Mouse (Mus musculus): ENCODE measurements around the gene Mpnd. TPM values are rescaled to one million over a fixed set of nuclear protein-coding genes. Genes with fewer than 3 reads are reported as not detected.

The Mpnd gene
- polyA plus RNA-seq, 1 experiment = 98.3 TPM

- Histone ChIP-seq H3K36me3 (ENCODE audit: control insufficient read depth, insufficient read depth, low read length) (no peaks in the 10 kb centered on the region), H3K27me3 (replicated peaks; ENCODE audit: control insufficient read depth, insufficient read depth, low read length) (no peaks in the 10 kb centered on the region), H3K27ac (ENCODE audit: insufficient read depth, low read depth, low read length) (no peak overlapping the region), H3K4me1 (ENCODE audit: control insufficient read depth, insufficient read depth, low read length) (peaks cover 9% of the 10 kb centered on the region; the same call in 1 of the 2 replicates), H3K4me3 (ENCODE audit: insufficient read depth, low read depth, low read length) (no peak overlapping the region)
- TF ChIP-seq POLR2A (IDR thresholded peaks at IDR 0.05; ENCODE audit: low read depth, low read length) (no peak), CTCF (conservative IDR thresholded peaks at IDR 0.05; ENCODE audit: insufficient read depth, insufficient read length, low read depth, low read length) (no peak)
- 72% methylated on average over 8 of the region's 8 CpGs for WGBS
- no peak for DNase-seq
Observed at GRCm38 (mm10) chr17:56038583-56039261, 33.2 kb downstream of the Mpnd start.

DNA sequence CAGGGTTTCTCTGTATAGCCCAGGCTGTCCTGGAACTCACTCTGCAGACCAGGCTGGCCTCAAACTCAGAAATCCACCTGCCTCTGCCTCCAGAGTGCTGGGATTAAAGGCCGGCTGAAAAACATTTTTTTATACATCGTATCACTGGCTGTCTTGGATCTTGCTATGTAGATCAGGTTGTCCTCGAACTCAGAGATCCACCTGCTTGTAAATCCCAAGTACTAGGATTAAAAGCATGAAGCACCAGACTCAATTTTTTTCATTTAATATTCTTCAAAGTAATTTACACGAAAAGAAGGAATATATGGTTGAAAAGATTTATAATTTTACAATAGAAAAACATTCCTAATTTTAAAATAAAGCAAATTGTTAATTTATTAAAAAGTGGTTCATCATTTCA lies 33.8 kb downstream of the Mpnd start:
- Histone ChIP-seq H3K4me3 (ENCODE audit: insufficient read depth, low read depth, low read length) (no peak overlapping the region), H3K36me3 (ENCODE audit: control insufficient read depth, insufficient read depth, low read length) (no peaks in the 10 kb centered on the region), H3K4me1 (ENCODE audit: control insufficient read depth, insufficient read depth, low read length) (peaks cover 7% of the 10 kb centered on the region; the same call in 1 of the 2 replicates), H3K27ac (ENCODE audit: insufficient read depth, low read depth, low read length) (no peak overlapping the region), H3K27me3 (replicated peaks; ENCODE audit: control insufficient read depth, insufficient read depth, low read length) (no peaks in the 10 kb centered on the region)
- TF ChIP-seq CTCF (conservative IDR thresholded peaks at IDR 0.05; ENCODE audit: insufficient read depth, insufficient read length, low read depth, low read length) (no peak), POLR2A (IDR thresholded peaks at IDR 0.05; ENCODE audit: low read depth, low read length) (no peak)
- 76% methylated on average over 4 of the region's 4 CpGs for WGBS
- DNase-seq = no peak

GRCm38 (mm10) chr17:56040030-56040856 lies 34.7 kb downstream of the Mpnd start, which contains the start of gene Chaf1a:
TSS of gene Chaf1a (plus strand) at chr17:56040439.
- Histone ChIP-seq H3K36me3 (ENCODE audit: control insufficient read depth, insufficient read depth, low read length) (no peaks in the 10 kb centered on the region), H3K27ac (ENCODE audit: insufficient read depth, low read depth, low read length) (no peak within 1 kb of the TSS), H3K27me3 (replicated peaks; ENCODE audit: control insufficient read depth, insufficient read depth, low read length) (no peaks in the 10 kb centered on the region), H3K4me1 (ENCODE audit: control insufficient read depth, insufficient read depth, low read length) (peaks cover under 1% of the 10 kb centered on the region; the same call in 1 of the 2 replicates), H3K4me3 (ENCODE audit: insufficient read depth, low read depth, low read length) (peak within 1 kb of the TSS; percentile 40)
- peak; percentile 99 for DNase-seq
- TF ChIP-seq POLR2A (IDR thresholded peaks at IDR 0.05; ENCODE audit: low read depth, low read length) (no peak), CTCF (conservative IDR thresholded peaks at IDR 0.05; ENCODE audit: insufficient read depth, insufficient read length, low read depth, low read length) (no peak)
- under 1% methylated on average over 68 of the region's 68 CpGs for WGBS

GRCm38 (mm10) chr17:56040857-56041163 lies 35.3 kb downstream of the Mpnd start:
- Histone ChIP-seq H3K27me3 (replicated peaks; ENCODE audit: control insufficient read depth, insufficient read depth, low read length) (no peaks in the 10 kb centered on the region), H3K27ac (ENCODE audit: insufficient read depth, low read depth, low read length) (no peak overlapping the region), H3K36me3 (ENCODE audit: control insufficient read depth, insufficient read depth, low read length) (no peaks in the 10 kb centered on the region), H3K4me3 (ENCODE audit: insufficient read depth, low read depth, low read length) (peak overlapping the region; percentile 40; the same call in 1 of the 2 replicates), H3K4me1 (ENCODE audit: control insufficient read depth, insufficient read depth, low read length) (no peaks in the 10 kb centered on the region; the same call in 1 of the 2 replicates)
- WGBS = under 1% methylated on average over 12 of the region's 12 CpGs
- TF ChIP-seq CTCF (conservative IDR thresholded peaks at IDR 0.05; ENCODE audit: insufficient read depth, insufficient read length, low read depth, low read length) = no peak
- TF ChIP-seq POLR2A (IDR thresholded peaks at IDR 0.05; ENCODE audit: low read depth, low read length) = no peak
- DNase-seq = no peak

GRCm38 (mm10) chr17:56051369-56051768 lies 45.9 kb downstream of the Mpnd start:
- TF ChIP-seq POLR2A (IDR thresholded peaks at IDR 0.05; ENCODE audit: low read depth, low read length) (no peak), CTCF (conservative IDR thresholded peaks at IDR 0.05; ENCODE audit: insufficient read depth, insufficient read length, low read depth, low read length) (no peak)
- Histone ChIP-seq H3K27ac (ENCODE audit: insufficient read depth, low read depth, low read length) (no peak overlapping the region), H3K4me3 (ENCODE audit: insufficient read depth, low read depth, low read length) (no peak overlapping the region), H3K36me3 (ENCODE audit: control insufficient read depth, insufficient read depth, low read length) (no peaks in the 10 kb centered on the region), H3K27me3 (replicated peaks; ENCODE audit: control insufficient read depth, insufficient read depth, low read length) (no peaks in the 10 kb centered on the region), H3K4me1 (ENCODE audit: control insufficient read depth, insufficient read depth, low read length) (no peaks in the 10 kb centered on the region)
- DNase-seq = no peak
- WGBS = 75% methylated on average over 5 of the region's 5 CpGs

GRCm38 (mm10) chr17:56054938-56055337 lies 49.4 kb downstream of the Mpnd start:
- H3K4me3 ChIP-seq (ENCODE audit: insufficient read depth, low read depth, low read length) = no peak overlapping the region
- TF ChIP-seq CTCF (conservative IDR thresholded peaks at IDR 0.05; ENCODE audit: insufficient read depth, insufficient read length, low read depth, low read length) (no peak), POLR2A (IDR thresholded peaks at IDR 0.05; ENCODE audit: low read depth, low read length) (no peak)
- no peaks in the 10 kb centered on the region for H3K4me1 ChIP-seq (ENCODE audit: control insufficient read depth, insufficient read depth, low read length)
- no peak for DNase-seq
- no peaks in the 10 kb centered on the region for H3K27me3 ChIP-seq (replicated peaks; ENCODE audit: control insufficient read depth, insufficient read depth, low read length)
- no peaks in the 10 kb centered on the region for H3K36me3 ChIP-seq (ENCODE audit: control insufficient read depth, insufficient read depth, low read length)
- no peak overlapping the region for H3K27ac ChIP-seq (ENCODE audit: insufficient read depth, low read depth, low read length)

All from kidney, adult 2 months (tissue).